Mouse (Mus musculus) brain, embryonic 14.5 days (tissue): Measurements from ENCODE around the gene Lpin1.

Experiments used
- CTCF ChIP-seq: fragments of 200-500 bp; IDR thresholded peaks from 2 replicates; pipeline ENCODE4 v1.5.1; 2012; ENCODE audit warnings: inconsistent platforms, mild to moderate bottlenecking, moderate library complexity, borderline replicate concordance; ENCODE audit not compliant: insufficient read depth, insufficient read length; ENCODE audit errors: extremely low read depth
- POLR2A ChIP-seq: fragments of 200-500 bp; IDR thresholded peaks from 2 replicates; pipeline ENCODE4 v1.6.1; 2012; ENCODE audit warnings: mild to moderate bottlenecking, inconsistent platforms, borderline replicate concordance; ENCODE audit not compliant: poor library complexity, insufficient read depth, insufficient read length, severe bottlenecking; ENCODE audit errors: extremely low read depth

- TF ChIP-seq CTCF: no peak
- TF ChIP-seq POLR2A: no peak
These were observed 17.8 kb downstream of the Lpin1 start for GRCm38 (mm10) chr12:16593014-16593413.
